Mouse (Mus musculus): ENCODE data around the gene Fermt3. TPM values are rescaled to one million over a fixed set of nuclear protein-coding genes. Genes with fewer than 3 reads are reported as not detected.
"Not testable (repeated sequence)": the region's sequence is repeated elsewhere in the genome, so short reads cannot be mapped to it uniquely, and the experiment has no call there.

Fermt3 gene
- polyA plus RNA-seq, 1 experiment from 2014 or later: 3.5 TPM

DNA sequence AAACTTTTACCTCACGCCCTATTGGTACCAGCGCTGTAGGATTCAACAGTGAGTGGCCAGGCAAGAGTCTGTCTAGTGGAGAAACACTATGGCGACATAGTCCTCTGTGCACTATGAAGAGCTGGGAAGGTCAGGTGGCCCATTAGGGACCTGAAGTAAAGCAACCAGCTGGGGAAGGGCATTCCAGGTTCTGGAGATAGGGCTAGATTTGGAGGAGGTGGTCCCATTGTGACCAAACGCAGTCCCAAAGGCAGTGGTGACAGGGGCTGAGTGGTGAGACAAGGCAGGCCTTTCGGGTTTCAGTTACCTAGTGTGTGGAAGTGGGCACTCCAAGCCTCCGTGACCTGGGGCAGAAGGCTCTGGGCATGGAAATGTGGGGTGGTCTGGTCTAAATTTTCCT lies 39.3 kb upstream of the Fermt3 start:
- Histone ChIP-seq H3K36me3 (ENCODE audit: control insufficient read depth, insufficient read depth, low read length) (no peaks in the 10 kb centered on the region), H3K27ac (ENCODE audit: low read depth, low read length) (no peak overlapping the region), H3K9ac (ENCODE audit: low read length) (no peak overlapping the region), H3K4me3 (ENCODE audit: low read depth, low read length) (no peak overlapping the region), H3K4me2 (ENCODE audit: low read length) (no peak overlapping the region; the same call in 1 of the 2 replicates), H3K27me3 (replicated peaks; ENCODE audit: control insufficient read depth, insufficient read depth, low read length) (no peaks in the 10 kb centered on the region), H3K9me3 (replicated peaks; ENCODE audit: control insufficient read depth, low read length) (no peaks in the 10 kb centered on the region), H3K4me1 (ENCODE audit: control insufficient read depth, insufficient read depth, low read length) (peaks cover 9% of the 10 kb centered on the region; the same call in 1 of the 2 replicates)
- no peak for ATAC-seq
- WGBS: 54% methylated on average over 6 of the region's 6 CpGs
- no peak for DNase-seq (ENCODE audit: low spot score)

DNA sequence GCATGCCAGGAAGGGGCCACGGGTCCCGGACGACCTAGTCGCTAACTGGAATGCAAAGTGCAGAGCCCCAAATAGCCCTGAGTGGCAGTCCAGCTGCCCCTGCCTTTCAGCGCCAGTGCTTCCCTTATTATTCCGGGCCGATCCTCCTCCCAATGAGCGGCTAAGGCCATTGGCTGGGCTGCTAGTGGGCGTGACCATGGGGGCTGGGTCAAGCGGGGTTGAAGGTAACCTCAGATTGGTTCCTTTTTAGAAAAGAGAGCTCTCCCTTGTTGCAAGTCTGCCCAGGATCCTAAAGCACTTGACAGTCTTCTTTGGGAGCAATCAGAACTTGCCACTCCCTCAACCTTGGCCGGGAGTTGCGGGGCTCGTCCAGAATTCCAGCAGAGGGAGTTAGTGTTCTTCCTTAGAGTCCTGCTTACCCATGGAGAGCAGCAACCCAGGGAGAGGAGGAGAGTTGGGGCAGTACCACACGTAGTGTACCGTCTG lies 38.5 kb upstream of the Fermt3 start:
- peaks cover 9% of the 10 kb centered on the region; the same call in 1 of the 2 replicates for H3K4me1 ChIP-seq (ENCODE audit: control insufficient read depth, insufficient read depth, low read length)
- no peaks in the 10 kb centered on the region for H3K36me3 ChIP-seq (ENCODE audit: control insufficient read depth, insufficient read depth, low read length)
- H3K9ac ChIP-seq (ENCODE audit: low read length): no peak overlapping the region
- peak; percentile 65 for ATAC-seq
- DNase-seq (ENCODE audit: low spot score): peak; percentile 80
- 0% methylated on average over 15 of the region's 15 CpGs for WGBS
- H3K27ac ChIP-seq (ENCODE audit: low read depth, low read length): no peak overlapping the region
- H3K9me3 ChIP-seq (replicated peaks; ENCODE audit: control insufficient read depth, low read length): no peaks in the 10 kb centered on the region
- peak overlapping the region; percentile 100 for H3K4me2 ChIP-seq (ENCODE audit: low read length)
- peak overlapping the region; percentile 59 for H3K4me3 ChIP-seq (ENCODE audit: low read depth, low read length)
- H3K27me3 ChIP-seq (replicated peaks; ENCODE audit: control insufficient read depth, insufficient read depth, low read length): no peaks in the 10 kb centered on the region

DNA sequence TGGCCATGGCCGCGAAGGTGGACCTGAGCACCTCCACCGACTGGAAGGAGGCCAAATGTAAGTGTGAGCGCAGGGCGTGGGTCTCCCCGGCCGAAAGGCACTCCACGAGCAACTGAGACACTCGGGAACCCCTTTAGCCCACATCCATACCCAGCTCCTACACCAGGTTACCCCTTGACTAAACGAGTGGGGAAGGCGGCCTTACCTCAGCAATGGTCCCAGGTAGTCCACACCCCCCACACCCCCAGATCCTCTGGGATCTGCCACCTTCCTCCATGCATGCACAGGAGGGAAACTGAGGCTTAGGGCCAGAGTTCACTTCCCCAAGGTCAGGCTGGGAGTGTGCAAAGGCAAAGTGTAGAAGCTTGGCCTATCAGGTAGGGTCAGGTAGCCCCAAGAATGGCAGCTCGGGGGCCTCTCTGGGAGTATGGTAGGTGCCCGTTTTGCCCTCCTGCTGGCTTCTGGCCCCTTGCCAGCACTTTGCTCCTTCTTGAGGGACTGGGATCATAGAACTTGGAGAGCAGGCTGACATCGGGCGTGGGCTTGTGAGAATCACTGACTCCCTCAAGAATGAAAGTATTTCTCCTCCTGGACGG lies 38.0 kb upstream of the Fermt3 start:
- H3K9me3 ChIP-seq (replicated peaks; ENCODE audit: control insufficient read depth, low read length): no peaks in the 10 kb centered on the region
- no peak overlapping the region for H3K27ac ChIP-seq (ENCODE audit: low read depth, low read length)
- peak overlapping the region; percentile 100 for H3K4me2 ChIP-seq (ENCODE audit: low read length)
- H3K9ac ChIP-seq (ENCODE audit: low read length): peak overlapping the region; percentile 67
- WGBS: 2% methylated on average over 16 of the region's 16 CpGs
- no peaks in the 10 kb centered on the region for H3K27me3 ChIP-seq (replicated peaks; ENCODE audit: control insufficient read depth, insufficient read depth, low read length)
- no peak for DNase-seq (ENCODE audit: low spot score)
- H3K4me3 ChIP-seq (ENCODE audit: low read depth, low read length): peak overlapping the region; percentile 59
- peaks cover 9% of the 10 kb centered on the region; the same call in 1 of the 2 replicates for H3K4me1 ChIP-seq (ENCODE audit: control insufficient read depth, insufficient read depth, low read length)
- ATAC-seq: peak; percentile 27
- H3K36me3 ChIP-seq (ENCODE audit: control insufficient read depth, insufficient read depth, low read length): no peaks in the 10 kb centered on the region

DNA sequence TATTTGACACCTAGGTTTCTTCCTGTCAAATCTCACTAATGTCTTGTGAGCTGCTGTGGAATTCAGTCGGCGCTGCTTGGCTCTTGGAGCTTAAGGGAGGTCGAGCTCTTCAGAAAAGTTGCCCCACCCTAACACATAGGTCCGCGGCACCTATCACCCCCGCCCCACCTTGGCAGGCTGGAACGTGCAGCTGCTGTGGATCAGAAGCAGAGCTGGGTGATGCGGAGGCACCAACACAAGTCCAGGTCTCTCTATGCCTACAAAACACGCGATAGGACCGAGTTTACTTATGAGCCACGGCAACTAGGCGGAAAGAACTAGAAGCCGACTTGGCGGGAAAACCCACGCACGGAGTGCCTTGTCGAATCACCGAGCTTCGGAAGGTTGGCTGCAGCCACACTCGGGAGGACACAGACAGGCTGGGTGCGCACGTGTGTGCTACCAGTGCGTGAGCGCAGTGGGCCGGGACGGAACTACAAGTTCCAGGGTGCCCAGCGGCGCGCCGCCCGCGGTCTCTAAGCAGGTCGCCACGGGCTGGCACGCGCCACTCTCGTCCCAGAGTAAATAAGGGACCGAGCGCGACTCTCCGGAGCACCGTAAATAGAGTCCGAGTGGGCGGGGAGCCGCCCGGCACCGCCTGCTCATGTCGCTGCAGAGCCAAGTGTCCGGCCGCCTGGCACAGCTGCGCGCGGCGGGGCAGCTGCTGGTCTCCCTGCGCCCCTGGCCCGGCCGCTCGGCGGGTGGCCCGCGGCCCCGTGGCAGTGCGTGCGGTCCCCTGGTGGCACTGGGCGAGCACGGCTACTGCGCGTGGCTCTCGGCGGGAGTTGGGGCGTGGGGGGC lies 37.2 kb upstream of the Fermt3 start, which contains the start of gene Macrod1:
TSS of gene Macrod1 (plus strand) at position 563 of the 840 bp plus-strand sequence.
- H3K27ac ChIP-seq (ENCODE audit: low read depth, low read length): no peak within 1 kb of the TSS
- ATAC-seq (peak; percentile 90), DNase-seq (ENCODE audit: low spot score) (peak; percentile 80)
- H3K4me2 ChIP-seq (ENCODE audit: low read length): peak within 1 kb of the TSS; percentile 100
- H3K9ac ChIP-seq (ENCODE audit: low read length): peak within 1 kb of the TSS; percentile 67
- H3K9me3 ChIP-seq (replicated peaks; ENCODE audit: control insufficient read depth, low read length): no peaks in the 10 kb centered on the region
- H3K36me3 ChIP-seq (ENCODE audit: control insufficient read depth, insufficient read depth, low read length): no peaks in the 10 kb centered on the region
- no peaks in the 10 kb centered on the region for H3K27me3 ChIP-seq (replicated peaks; ENCODE audit: control insufficient read depth, insufficient read depth, low read length)
- peaks cover 9% of the 10 kb centered on the region; the same call in 1 of the 2 replicates for H3K4me1 ChIP-seq (ENCODE audit: control insufficient read depth, insufficient read depth, low read length)
- 1% methylated on average over 69 of the region's 72 CpGs for WGBS
- H3K4me3 ChIP-seq (ENCODE audit: low read depth, low read length): peak within 1 kb of the TSS; percentile 59

DNA sequence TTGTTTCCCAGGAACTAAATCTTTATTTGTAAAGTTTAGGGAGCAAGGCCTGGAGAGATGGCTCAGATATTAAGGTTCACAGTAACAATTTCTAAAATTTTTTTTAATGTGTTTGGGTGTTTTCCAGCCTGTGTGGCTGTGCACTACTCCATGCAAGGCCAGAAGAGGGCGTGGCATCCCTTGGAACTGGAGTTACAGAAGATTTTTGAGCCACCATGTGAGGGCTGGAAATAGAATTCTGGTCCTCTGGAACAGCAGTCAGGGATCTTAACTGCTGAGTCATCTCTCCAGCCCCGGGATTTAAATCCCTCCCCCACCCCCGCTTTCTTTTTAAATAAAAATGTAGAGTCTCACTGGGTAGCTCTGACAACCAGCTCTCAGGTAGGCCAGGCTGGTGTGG lies 35.9 kb upstream of the Fermt3 start:
- peaks cover 9% of the 10 kb centered on the region; the same call in 1 of the 2 replicates for H3K4me1 ChIP-seq (ENCODE audit: control insufficient read depth, insufficient read depth, low read length)
- no peak overlapping the region for H3K4me3 ChIP-seq (ENCODE audit: low read depth, low read length)
- no peak overlapping the region for H3K27ac ChIP-seq (ENCODE audit: low read depth, low read length)
- ATAC-seq (no peak), DNase-seq (ENCODE audit: low spot score) (no peak)
- H3K27me3 ChIP-seq (replicated peaks; ENCODE audit: control insufficient read depth, insufficient read depth, low read length): no peaks in the 10 kb centered on the region
- H3K9ac ChIP-seq (ENCODE audit: low read length): no peak overlapping the region
- H3K4me2 ChIP-seq (ENCODE audit: low read length): no peak overlapping the region
- H3K36me3 ChIP-seq (ENCODE audit: control insufficient read depth, insufficient read depth, low read length): no peaks in the 10 kb centered on the region
- no peaks in the 10 kb centered on the region for H3K9me3 ChIP-seq (replicated peaks; ENCODE audit: control insufficient read depth, low read length)
- WGBS: 48% methylated on average over 3 of the region's 3 CpGs

DNA sequence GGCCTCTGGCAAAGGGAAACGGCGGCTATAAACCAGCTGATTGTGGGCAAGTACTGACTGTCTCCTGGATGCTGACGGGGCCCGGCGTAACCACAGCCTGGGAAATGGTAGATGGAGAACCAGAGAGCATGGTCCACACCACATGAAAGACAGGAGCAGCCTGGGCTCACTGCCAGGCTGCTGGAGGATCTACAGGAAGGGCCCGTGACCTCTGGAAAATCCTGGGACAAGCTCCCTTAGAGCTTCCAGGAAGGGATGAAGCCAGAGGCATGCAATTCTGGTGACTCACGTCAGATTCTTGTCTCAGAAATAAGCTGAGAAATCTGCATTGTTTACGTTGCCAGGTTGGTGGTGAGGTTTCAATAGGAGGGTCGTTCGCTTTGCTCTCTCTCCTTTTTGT lies 35.5 kb upstream of the Fermt3 start:
- Histone ChIP-seq H3K4me2 (ENCODE audit: low read length) (no peak overlapping the region), H3K9ac (ENCODE audit: low read length) (no peak overlapping the region), H3K27me3 (replicated peaks; ENCODE audit: control insufficient read depth, insufficient read depth, low read length) (no peaks in the 10 kb centered on the region), H3K27ac (ENCODE audit: low read depth, low read length) (no peak overlapping the region), H3K4me1 (ENCODE audit: control insufficient read depth, insufficient read depth, low read length) (peaks cover 9% of the 10 kb centered on the region; the same call in 1 of the 2 replicates), H3K9me3 (replicated peaks; ENCODE audit: control insufficient read depth, low read length) (no peaks in the 10 kb centered on the region), H3K4me3 (ENCODE audit: low read depth, low read length) (no peak overlapping the region), H3K36me3 (ENCODE audit: control insufficient read depth, insufficient read depth, low read length) (no peaks in the 10 kb centered on the region)
- no peak for DNase-seq (ENCODE audit: low spot score)
- ATAC-seq: no peak
- 69% methylated on average over 10 of the region's 10 CpGs for WGBS

DNA sequence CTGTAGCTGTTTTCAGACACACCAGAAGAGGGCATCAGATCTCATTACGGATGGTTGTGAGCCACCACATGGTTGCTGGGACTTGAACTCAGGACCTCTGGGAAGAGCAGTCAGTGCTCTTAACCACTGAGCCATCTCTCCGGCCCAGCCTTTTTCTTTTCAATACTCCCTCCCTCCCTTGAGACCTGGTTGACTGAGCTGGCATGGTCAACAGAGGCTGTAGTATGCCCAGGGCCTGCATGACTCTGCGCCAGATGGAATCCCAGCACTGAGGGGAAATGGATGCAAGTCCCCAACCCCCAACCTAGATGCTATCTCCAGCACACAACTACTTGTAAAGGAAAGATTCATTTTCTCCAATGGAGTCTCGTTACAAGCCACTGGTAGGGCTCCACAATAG lies 34.1 kb upstream of the Fermt3 start:
- not testable (repeated sequence) for H3K36me3 ChIP-seq (ENCODE audit: control insufficient read depth, insufficient read depth, low read length); H3K4me3 ChIP-seq (ENCODE audit: low read depth, low read length); ATAC-seq; H3K4me1 ChIP-seq (ENCODE audit: control insufficient read depth, insufficient read depth, low read length); H3K9ac ChIP-seq (ENCODE audit: low read length); H3K9me3 ChIP-seq (replicated peaks; ENCODE audit: control insufficient read depth, low read length); H3K27me3 ChIP-seq (replicated peaks; ENCODE audit: control insufficient read depth, insufficient read depth, low read length); DNase-seq (ENCODE audit: low spot score); H3K4me2 ChIP-seq (ENCODE audit: low read length); H3K27ac ChIP-seq (ENCODE audit: low read depth, low read length)
- WGBS: 67% methylated on average over 4 of the region's 4 CpGs

DNA sequence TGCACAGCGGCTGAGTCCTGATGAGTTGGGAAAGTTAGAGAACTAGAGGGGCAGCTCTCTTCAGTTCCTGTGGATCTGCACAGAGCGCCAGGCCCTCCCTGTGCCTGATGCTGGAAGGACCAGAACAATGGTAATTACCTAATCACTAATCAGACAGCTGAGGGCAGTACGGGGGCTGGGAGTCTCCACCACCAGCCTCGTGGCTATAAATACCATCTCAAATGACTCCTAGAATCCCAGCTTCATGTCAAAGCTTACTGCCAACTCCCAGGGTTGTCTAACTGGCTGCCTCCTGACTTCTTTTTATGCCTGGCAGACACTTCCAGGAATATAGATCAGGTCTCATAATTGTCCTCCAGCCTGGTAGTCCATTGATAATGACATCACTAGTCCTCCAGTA lies 25.4 kb upstream of the Fermt3 start:
- Histone ChIP-seq H3K9ac (ENCODE audit: low read length) (no peak overlapping the region), H3K4me3 (ENCODE audit: low read depth, low read length) (no peak overlapping the region), H3K9me3 (replicated peaks; ENCODE audit: control insufficient read depth, low read length) (no peaks in the 10 kb centered on the region), H3K27ac (ENCODE audit: low read depth, low read length) (no peak overlapping the region), H3K4me2 (ENCODE audit: low read length) (no peak overlapping the region), H3K36me3 (ENCODE audit: control insufficient read depth, insufficient read depth, low read length) (no peaks in the 10 kb centered on the region), H3K4me1 (ENCODE audit: control insufficient read depth, insufficient read depth, low read length) (peaks cover 5% of the 10 kb centered on the region), H3K27me3 (replicated peaks; ENCODE audit: control insufficient read depth, insufficient read depth, low read length) (no peaks in the 10 kb centered on the region)
- no peak for ATAC-seq
- 22% methylated on average over 4 of the region's 4 CpGs for WGBS
- DNase-seq (ENCODE audit: low spot score): no peak

DNA sequence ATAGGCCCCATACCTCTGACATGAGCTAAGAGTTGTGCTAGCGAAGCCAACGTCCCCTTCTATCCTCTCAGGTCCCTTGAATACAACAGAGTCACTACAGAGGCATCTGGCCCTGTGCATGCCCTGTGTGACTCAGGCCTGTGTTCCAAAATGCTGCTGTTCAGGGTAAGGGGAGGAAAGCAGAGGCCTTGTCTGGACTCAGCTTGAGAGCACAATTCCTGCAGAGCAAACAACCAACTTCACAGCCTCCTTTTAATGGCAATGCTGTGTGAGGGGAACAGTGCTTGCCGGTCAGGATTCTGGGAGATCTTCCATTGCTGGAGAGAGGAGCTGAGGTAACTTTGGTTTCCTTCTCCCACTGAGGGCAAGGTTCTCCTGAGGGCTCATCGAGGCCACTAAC lies 25.0 kb upstream of the Fermt3 start:
- no peaks in the 10 kb centered on the region for H3K9me3 ChIP-seq (replicated peaks; ENCODE audit: control insufficient read depth, low read length)
- H3K9ac ChIP-seq (ENCODE audit: low read length): no peak overlapping the region
- H3K4me3 ChIP-seq (ENCODE audit: low read depth, low read length): no peak overlapping the region
- WGBS: 72% methylated on average over 4 of the region's 4 CpGs
- H3K27me3 ChIP-seq (replicated peaks; ENCODE audit: control insufficient read depth, insufficient read depth, low read length): no peaks in the 10 kb centered on the region
- H3K4me1 ChIP-seq (ENCODE audit: control insufficient read depth, insufficient read depth, low read length): peaks cover 5% of the 10 kb centered on the region
- no peak for ATAC-seq
- H3K4me2 ChIP-seq (ENCODE audit: low read length): no peak overlapping the region
- no peak overlapping the region for H3K27ac ChIP-seq (ENCODE audit: low read depth, low read length)
- DNase-seq (ENCODE audit: low spot score): no peak
- no peaks in the 10 kb centered on the region for H3K36me3 ChIP-seq (ENCODE audit: control insufficient read depth, insufficient read depth, low read length)

Data from forebrain, embryonic 14.5 days (tissue).